ENCODE assay signal across 8 mouse cellular contexts in the genomic region with DNA sequence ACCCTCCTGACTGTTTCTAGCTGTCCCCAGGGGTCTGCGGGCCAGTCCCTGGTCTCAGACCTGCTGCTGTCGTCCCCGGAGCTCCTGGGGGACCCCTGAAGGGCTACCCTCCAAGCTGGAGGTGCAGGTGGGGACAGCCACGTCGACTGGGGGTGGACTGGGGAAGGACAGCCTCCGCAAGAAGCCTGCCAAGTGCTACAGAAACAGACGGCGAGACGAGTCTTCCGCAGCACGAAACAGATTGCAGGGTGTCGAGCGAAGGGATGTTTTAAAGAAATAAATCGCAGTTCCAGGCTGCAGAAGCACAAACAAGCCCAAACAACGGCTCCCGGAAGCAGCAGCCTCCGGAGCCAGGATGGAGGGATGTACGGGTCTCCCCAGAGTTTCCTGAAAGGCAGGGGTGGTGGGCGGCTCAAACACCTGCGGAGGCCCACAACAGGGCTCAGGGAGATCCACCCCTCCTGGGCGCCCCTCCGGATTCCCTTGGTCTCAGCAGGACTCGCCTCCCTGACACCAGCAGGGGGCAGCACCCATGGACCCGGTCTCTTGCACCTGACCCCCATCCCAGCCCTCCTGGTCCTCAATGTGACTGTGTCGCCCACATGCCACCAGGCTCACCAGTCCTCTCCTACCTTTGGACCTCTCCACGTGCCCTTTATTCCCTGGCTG. TPM values are rescaled to one million over a fixed set of nuclear protein-coding genes. Genes with fewer than 3 reads are reported as not detected.
DNase-seq lines count a peak whose midpoint lies in the region; ATAC-seq and TF ChIP-seq lines count a peak whose summit lies in the region.

No protein-coding gene starts in this region.

- H3K9me3 ChIP-seq in heart, postnatal 0 days (replicated peaks; ENCODE audit: control insufficient read depth, low read length), result no peaks in the 10 kb centered on the region
- H3K9me3 ChIP-seq in heart, embryonic 12.5 days (replicated peaks), result no peaks in the 10 kb centered on the region

- no peak for TF ChIP-seq EP300 in heart, postnatal 0 days (IDR thresholded peaks at IDR 0.05; ENCODE audit: low read depth)

- TF ChIP-seq POLR2A in testis, adult 2 months (IDR thresholded peaks at IDR 0.05; ENCODE audit: control insufficient read depth, low read depth, low read length), result no peak

- H3K4me3 ChIP-seq in heart, postnatal 0 days (ENCODE audit: low read depth, low read length), result no peak overlapping the region
- no peak overlapping the region for H3K4me3 ChIP-seq in heart, embryonic 12.5 days
- peak overlapping the region; percentile 4; the same call in 1 of the 2 replicates for H3K4me3 ChIP-seq in testis, adult 2 months (ENCODE audit: control insufficient read depth, low read depth, low read length)

- DNase-seq in heart, postnatal 0 days (ENCODE audit: low spot score), result no peak
- DNase-seq in A20 (ENCODE audit: low read depth, low spot score), result peak; percentile 36
- peak; percentile 78 for DNase-seq in cerebellum, adult 11 months
- DNase-seq in frontal cortex, postnatal 36 days (ENCODE audit: low spot score in 2 of 2), result peak; percentile 73 to 85
- peak; percentile 73 to 74 for DNase-seq in left cerebral cortex, postnatal 10 days (ENCODE audit: extremely low spot score in 1 of 2, low spot score in 2 of 2)
- DNase-seq in c-Kit-positive CD71-positive TER-119-positive erythroid progenitor cells, embryonic 14.5 days (ENCODE audit: low spot score), result no peak

- no peak overlapping the region for H3K4me2 ChIP-seq in heart, postnatal 0 days (ENCODE audit: low read depth, low read length)
- no peak overlapping the region for H3K4me2 ChIP-seq in heart, embryonic 12.5 days

- WGBS in heart, postnatal 0 days, result 55% methylated on average over 26 of the region's 26 CpGs
- WGBS in heart, embryonic 12.5 days, result 49% methylated on average over 26 of the region's 26 CpGs

- 0 out of 2 replicates have a peak, but pooled peaks cover 7% of the 10 kb centered on the region for H3K36me3 ChIP-seq in heart, postnatal 0 days (replicated peaks; ENCODE audit: control insufficient read depth, insufficient read depth, low read length)
- H3K36me3 ChIP-seq in heart, embryonic 12.5 days, result peaks cover 3% of the 10 kb centered on the region; the same call in 1 of the 2 replicates
- no peaks in the 10 kb centered on the region for H3K36me3 ChIP-seq in testis, adult 2 months (ENCODE audit: control insufficient read depth, insufficient read depth, low read length)

- peak; percentile 38 for TF ChIP-seq CTCF in heart, postnatal 0 days (IDR thresholded peaks at IDR 0.05; ENCODE audit: low read depth)
- peak; percentile 50; the same call in 1 of the 2 replicates for TF ChIP-seq CTCF in testis, adult 2 months (IDR thresholded peaks at IDR 0.05; ENCODE audit: control insufficient read depth, insufficient read depth, insufficient replicate concordance, low read depth, low read length)

- no peak for ATAC-seq in heart, postnatal 0 days (ENCODE audit: insufficient read depth, low read depth)
- ATAC-seq in heart, embryonic 12.5 days (ENCODE audit: insufficient number of reproducible peaks, low FRiP score), result no peak

- H3K4me1 ChIP-seq in heart, postnatal 0 days (ENCODE audit: control insufficient read depth, insufficient read depth), result no peaks in the 10 kb centered on the region
- no peaks in the 10 kb centered on the region; the same call in 1 of the 2 replicates for H3K4me1 ChIP-seq in heart, embryonic 12.5 days (replicated peaks)
- H3K4me1 ChIP-seq in testis, adult 2 months (ENCODE audit: control insufficient read depth, insufficient read depth, low read length), result peaks cover 9% of the 10 kb centered on the region

- H3K27ac ChIP-seq in heart, postnatal 0 days (ENCODE audit: low read depth), result no peak overlapping the region; the same call in 1 of the 2 replicates
- no peak overlapping the region for H3K27ac ChIP-seq in heart, embryonic 12.5 days (ENCODE audit: poor library complexity, severe bottlenecking)
- no peak overlapping the region for H3K27ac ChIP-seq in testis, adult 2 months (ENCODE audit: control insufficient read depth, insufficient read depth, low read depth, low read length)

- no peak overlapping the region for H3K9ac ChIP-seq in heart, postnatal 0 days (replicated peaks; ENCODE audit: low read depth, low read length)
- H3K9ac ChIP-seq in heart, embryonic 12.5 days, result no peak overlapping the region

- intact Hi-C loops in left cerebral cortex, postnatal 10 days (cut with DNase I), result no loop called here

- H3K27me3 ChIP-seq in heart, postnatal 0 days (ENCODE audit: control insufficient read depth, insufficient read depth, low read length), result no peaks in the 10 kb centered on the region
- H3K27me3 ChIP-seq in heart, embryonic 12.5 days (replicated peaks), result no peaks in the 10 kb centered on the region
- no peaks in the 10 kb centered on the region for H3K27me3 ChIP-seq in testis, adult 2 months (ENCODE audit: control insufficient read depth, insufficient read depth, low read length)

RNA-seq across cellular contexts. Expression of a gene that starts 29.6 kb away (rescaled TPM):
- total RNA-seq in heart, postnatal 0 days (2014; rRNA removed; ENCODE audit: low replicate concordance), result 46.4 and 50.8 TPM in 2 replicates
- polyA plus RNA-seq in heart, postnatal 0 days (2015; fragmentation: Nextera tagmentation; extraction: Ambion mirVana), result 12.4 and 12.9 TPM in 2 replicates
- polyA plus RNA-seq in heart, embryonic 12.5 days (2016; fragmentation: Nextera tagmentation; extraction: Ambion mirVana), result 7.4 and 7.5 TPM in 2 replicates
- total RNA-seq in left cerebral cortex, postnatal 10 days (2021), result 100 to 1,000 TPM in 1 of 2 experiments, 10 to 100 TPM in 1; 98.2 to 108 TPM
- 1.1 and 1.2 TPM in 2 replicates for polyA plus RNA-seq in testis, adult 2 months (2012; rRNA removed)

RNA-seq across cellular contexts. Expression of a gene that starts 29.7 kb away (rescaled TPM):
- 0.39 TPM in 1 of 2 replicates, not detected in the other for total RNA-seq in heart, postnatal 0 days (2014; rRNA removed; ENCODE audit: low replicate concordance)
- 0.62 and 0.68 TPM in 2 replicates for polyA plus RNA-seq in heart, postnatal 0 days (2015; fragmentation: Nextera tagmentation; extraction: Ambion mirVana)
- 3.1 and 3.7 TPM in 2 replicates for polyA plus RNA-seq in heart, embryonic 12.5 days (2016; fragmentation: Nextera tagmentation; extraction: Ambion mirVana)
- 1 to 10 TPM; 3.0 to 3.7 TPM for total RNA-seq in left cerebral cortex, postnatal 10 days (2021)
- 73.2 and 78.5 TPM in 2 replicates for polyA plus RNA-seq in testis, adult 2 months (2012; rRNA removed)

Comparison
In these comparisons a context has a peak if more than half of its experiments do, and no peak if none do; other contexts are left out.
1. DNase-seq: peak in A20 (single experiment), cerebellum, adult 11 months (single experiment), frontal cortex, postnatal 36 days (2 of 2) and left cerebral cortex, postnatal 10 days (2 of 2); none in heart, postnatal 0 days (single experiment) and c-Kit-positive CD71-positive TER-119-positive erythroid progenitor cells, embryonic 14.5 days (single experiment).
2. RNA of a gene that starts 29.7 kb away (polyA plus RNA-seq): 73.2 to 78.5 TPM in testis, adult 2 months; 3.1 to 3.7 TPM in heart, embryonic 12.5 days and 0.62 to 0.68 TPM in heart, postnatal 0 days; every median in the first group is over 10 times any median in the second.